Mouse (Mus musculus) embryonic facial prominence, embryonic 10.5 days (tissue): ENCODE measurements at regions not wholly inside any gene's neighbourhood (a gene's known extent, or its start where the extent isn't known, plus 50 kb on each side); places are given as distances from the start of the nearest gene placed in this dataset.

Experiments used
- DNase-seq: peaks from one replicate; pipeline ENCODE4 v3.0.0-alpha.2; 2017; ENCODE audit warnings: low spot score
- H3K27ac ChIP-seq: fragments of 300-500 bp; sonication (generic); replicated peaks from 2 replicates; pipeline ENCODE4 v1.5.1; 2016; ENCODE audit warnings: mild to moderate bottlenecking
- H3K27me3 ChIP-seq: fragments of 300-500 bp; sonication (generic); replicated peaks from 2 replicates; pipeline ENCODE4 v1.6.1; 2016; ENCODE audit warnings: low read depth, mild to moderate bottlenecking; ENCODE audit not compliant: poor library complexity, severe bottlenecking
- H3K36me3 ChIP-seq: fragments of 300-500 bp; sonication (generic); replicated peaks from 2 replicates; pipeline ENCODE4 v1.6.1; 2016; ENCODE audit warnings: mild to moderate bottlenecking, moderate library complexity
- H3K4me1 ChIP-seq: fragments of 300-500 bp; sonication (generic); 2 replicates; pipeline ENCODE4 v1.6.1; 2016
- H3K4me3 ChIP-seq: fragments of 300-500 bp; sonication (generic); 2 replicates; pipeline ENCODE4 v1.5.1; 2016; ENCODE audit warnings: mild to moderate bottlenecking, moderate library complexity
- H3K9me3 ChIP-seq: fragments of 300-500 bp; sonication (generic); 2 replicates; pipeline ENCODE4 v1.6.1; 2016; ENCODE audit warnings: mild to moderate bottlenecking
- WGBS: fragments of 180-500 bp; shearing (Covaris S2); methylation state at CpG from one replicate; pipeline ENCODE4 v1.1.7; 2016; 5-methylcytosine and 5-hydroxymethylcytosine counted together

GRCm38 (mm10) chr4:34494961-34495723 lies 55.6 kb upstream of the Akirin2 start:
- no peak overlapping the region for H3K4me3 ChIP-seq
- H3K36me3 ChIP-seq: no peaks in the 10 kb centered on the region
- 91% methylated on average over 10 of the region's 10 CpGs for WGBS
- 0 out of 2 replicates have a peak, but pooled peaks cover 2% of the 10 kb centered on the region for H3K9me3 ChIP-seq
- no peaks in the 10 kb centered on the region for H3K27me3 ChIP-seq
- DNase-seq: no peak
- no peaks in the 10 kb centered on the region for H3K4me1 ChIP-seq
- H3K27ac ChIP-seq: no peak overlapping the region

GRCm38 (mm10) chr4:34498325-34498724 lies 52.4 kb upstream of the Akirin2 start:
- Histone ChIP-seq H3K27me3 (no peaks in the 10 kb centered on the region), H3K4me1 (no peaks in the 10 kb centered on the region), H3K9me3 (0 out of 2 replicates have a peak, but pooled peaks cover 2% of the 10 kb centered on the region), H3K4me3 (no peak overlapping the region), H3K36me3 (no peaks in the 10 kb centered on the region), H3K27ac (no peak overlapping the region)
- 94% methylated on average over 9 of the region's 9 CpGs for WGBS
- no peak for DNase-seq

GRCm38 (mm10) chr4:34498781-34499180 lies 52.0 kb upstream of the Akirin2 start:
- Histone ChIP-seq H3K27ac (no peak overlapping the region), H3K27me3 (no peaks in the 10 kb centered on the region), H3K4me3 (no peak overlapping the region), H3K4me1 (no peaks in the 10 kb centered on the region), H3K9me3 (0 out of 2 replicates have a peak, but pooled peaks cover 2% of the 10 kb centered on the region), H3K36me3 (no peaks in the 10 kb centered on the region)
- DNase-seq: no peak
- WGBS: 90% methylated on average over 7 of the region's 7 CpGs

GRCm38 (mm10) chr4:34499731-34500130 lies 51.0 kb upstream of the Akirin2 start:
- 94% methylated on average over 3 of the region's 3 CpGs for WGBS
- Histone ChIP-seq H3K4me1 (no peaks in the 10 kb centered on the region), H3K36me3 (no peaks in the 10 kb centered on the region), H3K4me3 (no peak overlapping the region), H3K9me3 (0 out of 2 replicates have a peak, but pooled peaks cover 2% of the 10 kb centered on the region), H3K27ac (no peak overlapping the region), H3K27me3 (no peaks in the 10 kb centered on the region)
- no peak for DNase-seq
